Mouse (Mus musculus): ENCODE data around the gene Casp9.
A peak's percentile ranks its signal among the peaks of the same experiment; 100 is the strongest.

The Casp9 gene

GRCm38 (mm10) chr4:141781201-141781985 is 12.0 kb upstream of the Casp9 start:
- DNase-seq = no peak

- DNase-seq = no peak
Measured at GRCm38 (mm10) chr4:141784835-141785234, 8.6 kb upstream of the Casp9 start.

- DNase-seq = no peak
Measured at GRCm38 (mm10) chr4:141786141-141786540, 7.3 kb upstream of the Casp9 start.

GRCm38 (mm10) chr4:141787046-141787445 is 6.4 kb upstream of the Casp9 start:
- DNase-seq = no peak

- no peak for DNase-seq
Measured at GRCm38 (mm10) chr4:141787462-141787861, 6.0 kb upstream of the Casp9 start.

- peak; percentile 14 for DNase-seq
Measured at GRCm38 (mm10) chr4:141789564-141790218, 3.7 kb upstream of the Casp9 start.

DNA sequence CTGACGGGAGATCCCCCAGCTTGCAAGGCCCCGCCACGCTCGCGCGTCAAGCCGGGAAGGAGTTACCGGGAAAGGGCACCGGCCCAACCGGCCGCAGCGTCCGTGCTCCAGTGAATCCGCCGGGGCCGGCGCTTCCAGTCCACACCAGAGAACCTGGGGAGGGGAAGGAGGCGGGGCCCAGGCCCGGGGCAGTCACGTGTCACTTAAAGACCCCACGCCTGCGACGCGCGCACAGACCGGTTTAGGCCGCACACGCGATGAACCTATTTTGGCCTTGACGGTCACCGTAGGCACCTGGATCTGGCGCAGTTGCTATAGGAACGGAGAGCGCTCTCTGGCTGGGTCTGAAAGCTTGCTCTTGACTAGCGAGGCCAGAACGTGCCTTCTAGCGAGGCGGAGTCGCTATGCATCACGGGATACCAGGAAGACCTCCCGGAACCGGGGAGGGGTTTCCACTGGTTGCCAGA is 2.9 kb upstream of the Casp9 start, which contains the start of gene Dnajc16:
Dnajc16 (minus strand) TSS at position 408 of the 467 bp plus-strand sequence.
- DNase-seq = peak; percentile 96

GRCm38 (mm10) chr4:141791486-141791885 is 1.9 kb upstream of the Casp9 start:
- no peak for DNase-seq

DNA sequence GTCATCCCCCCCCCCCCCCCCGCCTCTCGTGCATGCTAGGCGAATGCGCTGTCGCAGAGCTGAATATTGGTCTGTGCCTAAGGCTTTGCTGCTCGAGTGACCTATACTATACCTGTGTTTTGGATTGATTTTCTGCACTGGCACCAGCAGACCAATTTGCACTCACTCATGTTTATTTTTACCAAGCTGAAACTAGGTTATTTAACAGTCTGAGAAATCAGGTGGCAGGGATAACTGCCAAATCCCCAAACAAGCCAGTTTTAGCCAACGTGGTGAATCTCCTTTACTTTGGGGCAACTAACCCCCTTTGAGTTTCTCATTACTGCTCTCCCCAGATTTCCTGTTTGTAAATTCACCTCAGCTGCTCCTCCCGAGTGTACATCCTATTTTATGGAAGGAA is 1.5 kb upstream of the Casp9 start:
- no peak for DNase-seq

DNA sequence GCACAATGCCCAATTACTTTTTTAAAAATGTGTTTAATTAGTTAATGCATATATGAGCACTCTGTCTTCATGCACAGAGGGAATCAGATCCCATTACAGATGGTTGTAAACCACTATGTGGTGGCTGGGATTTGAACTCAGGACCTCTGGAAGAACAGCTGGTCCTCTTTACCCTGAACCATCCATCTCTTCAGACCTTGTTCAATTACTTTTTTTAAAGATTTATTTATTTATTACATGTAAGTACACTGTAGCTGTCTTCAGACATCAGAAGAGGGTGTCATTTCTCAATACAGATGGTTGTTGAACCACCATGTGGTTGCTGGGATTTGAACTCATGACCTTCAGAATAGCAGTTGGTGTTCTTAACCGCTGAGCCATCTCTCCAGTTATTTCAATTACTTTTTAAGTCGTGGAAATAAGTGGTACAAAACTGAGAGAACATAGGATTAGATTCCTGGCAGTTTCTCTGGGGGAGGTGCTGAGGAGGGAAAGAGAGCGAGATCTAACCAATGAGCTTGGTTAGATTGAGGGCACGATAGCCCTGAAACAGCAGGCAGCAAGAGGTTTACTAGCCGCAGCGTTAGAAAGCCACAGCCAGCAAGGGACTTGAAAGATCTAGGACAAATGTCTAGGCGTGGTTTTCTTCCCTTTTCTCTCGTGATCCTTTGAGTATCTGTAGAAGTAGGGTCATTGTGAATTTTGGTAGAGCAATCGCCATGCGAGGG is 694 bp upstream of the Casp9 start:
- no peak for DNase-seq

DNA sequence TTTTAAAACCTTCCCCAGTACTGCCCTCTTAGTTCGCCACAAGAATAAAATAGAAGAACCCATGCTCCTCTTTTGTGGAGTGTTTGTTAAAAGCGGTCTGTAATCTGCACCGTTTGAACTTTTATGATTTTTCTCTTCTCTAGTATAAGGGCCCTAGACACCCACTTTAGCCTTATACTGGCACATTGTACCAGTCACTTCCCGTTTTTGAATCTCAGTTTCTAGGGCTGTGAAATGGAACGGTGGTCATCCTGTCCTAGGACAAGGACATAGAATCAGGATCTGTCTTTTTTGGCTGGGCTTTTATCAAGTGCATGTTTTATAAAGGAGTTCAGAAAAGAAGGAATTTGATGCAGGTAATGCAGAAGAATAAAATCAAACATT is 732 bp downstream of the Casp9 start:
- DNase-seq = no peak

GRCm38 (mm10) chr4:141796356-141796755 is 2.9 kb downstream of the Casp9 start:
- DNase-seq = no peak

DNA sequence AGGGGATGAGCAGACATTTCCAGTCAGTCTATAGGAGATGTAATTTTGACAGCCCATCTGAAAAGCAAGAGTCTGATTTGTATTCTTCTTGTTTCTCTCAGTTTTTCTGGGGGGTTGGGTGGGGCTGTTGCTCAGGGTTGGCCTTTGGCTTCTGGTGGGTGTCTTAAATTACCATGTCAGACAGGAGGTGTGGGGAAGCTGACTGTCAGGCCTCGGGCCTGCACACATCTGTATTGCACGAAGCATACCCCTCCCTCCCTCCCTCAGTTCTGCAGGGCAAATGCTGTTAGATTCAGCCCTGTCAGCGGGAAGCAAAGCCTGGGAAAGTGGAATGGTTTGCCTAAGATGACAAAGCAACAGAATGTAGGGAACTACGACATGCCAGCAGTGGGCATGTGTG is 3.5 kb downstream of the Casp9 start:
- no peak for DNase-seq

DNA sequence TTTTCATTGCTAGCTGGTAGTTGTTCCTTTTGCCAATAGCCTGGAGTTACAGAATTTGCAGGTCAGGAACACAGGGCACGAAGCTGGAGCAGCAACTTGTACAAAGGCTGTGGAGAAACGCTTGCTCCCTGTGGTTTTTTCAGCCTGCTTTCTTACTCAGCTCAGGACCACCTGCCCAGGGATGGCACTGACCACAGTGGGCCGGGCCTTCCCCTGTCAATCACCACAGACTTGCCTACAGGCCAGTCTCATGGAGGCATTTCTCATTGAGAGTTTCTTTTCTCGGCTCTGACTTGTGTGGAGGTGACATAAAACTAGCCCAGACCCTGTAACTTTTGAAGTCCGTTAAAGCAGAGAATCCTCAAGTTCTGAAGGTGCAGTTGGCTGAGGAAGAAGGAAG is 4.1 kb downstream of the Casp9 start:
- DNase-seq = no peak

DNA sequence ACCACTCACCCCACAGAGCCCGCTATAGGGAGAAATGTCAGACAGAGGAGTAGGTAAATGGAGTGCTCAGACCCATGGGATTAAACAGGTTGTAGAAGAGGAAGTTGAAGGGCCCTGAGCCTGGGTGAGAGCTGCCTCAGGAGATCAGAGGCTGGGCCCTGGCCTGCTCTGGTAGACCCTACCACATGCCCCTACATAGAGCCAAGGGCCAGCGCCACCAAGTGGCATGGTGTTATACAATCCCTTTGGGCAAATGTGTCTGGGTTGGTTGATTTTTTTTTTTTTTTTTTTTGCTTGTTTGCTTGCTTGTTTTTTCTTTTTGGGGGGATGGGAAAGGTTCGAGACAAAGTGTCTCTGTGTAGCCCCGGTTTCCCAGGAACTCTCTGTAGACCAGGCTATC is 10.7 kb downstream of the Casp9 start:
- DNase-seq = no peak

DNA sequence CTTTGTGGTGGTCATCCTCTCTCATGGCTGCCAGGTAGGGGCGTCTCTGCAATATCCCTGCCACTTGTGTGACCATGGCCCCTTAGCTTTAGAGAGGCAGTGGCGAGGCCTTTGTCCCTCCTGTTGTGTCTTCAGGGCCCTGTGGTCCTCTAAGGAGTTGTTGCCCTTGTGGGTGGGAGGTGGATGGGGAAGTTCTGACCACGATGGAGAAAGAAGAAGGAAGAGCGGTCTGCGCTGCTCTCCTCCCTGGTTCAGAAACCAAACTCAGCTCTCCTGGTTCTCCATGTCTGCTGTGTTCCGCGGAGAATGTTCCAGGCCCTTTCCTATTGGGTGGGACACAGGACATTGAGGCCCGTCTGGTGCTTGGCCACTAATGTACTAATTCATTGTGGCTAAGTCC is 12.5 kb downstream of the Casp9 start:
- DNase-seq = no peak

DNA sequence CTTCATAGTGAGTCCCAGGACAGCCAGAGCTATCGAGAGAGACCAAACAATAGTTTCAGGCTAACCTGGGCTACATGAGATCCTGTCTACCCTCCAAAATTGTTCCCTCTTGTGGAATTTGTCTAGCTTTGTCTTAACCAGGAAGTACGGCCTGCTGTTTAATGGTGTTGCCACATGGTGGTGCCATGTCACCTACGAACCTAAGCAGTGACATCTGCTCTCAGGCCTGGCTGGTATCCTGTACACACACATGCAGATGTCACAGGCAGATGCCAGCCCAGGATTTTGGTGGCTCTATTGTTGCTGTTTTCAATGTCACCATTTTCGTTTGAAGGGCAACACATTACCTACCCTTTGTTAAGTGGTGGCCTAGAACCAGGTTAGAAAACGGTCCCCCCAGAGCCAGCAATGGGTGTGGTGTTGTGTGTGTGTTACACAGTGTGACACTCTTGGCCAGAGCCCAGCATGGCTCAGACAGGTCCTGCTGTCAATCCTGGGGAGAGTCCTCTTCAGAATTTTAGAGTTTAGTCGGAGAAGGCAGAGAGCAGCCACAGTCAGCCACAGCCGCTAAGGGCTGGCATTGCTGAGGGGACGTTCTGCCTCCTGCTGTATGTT is 16.5 kb downstream of the Casp9 start:
- peak; percentile 52 for DNase-seq

DNA sequence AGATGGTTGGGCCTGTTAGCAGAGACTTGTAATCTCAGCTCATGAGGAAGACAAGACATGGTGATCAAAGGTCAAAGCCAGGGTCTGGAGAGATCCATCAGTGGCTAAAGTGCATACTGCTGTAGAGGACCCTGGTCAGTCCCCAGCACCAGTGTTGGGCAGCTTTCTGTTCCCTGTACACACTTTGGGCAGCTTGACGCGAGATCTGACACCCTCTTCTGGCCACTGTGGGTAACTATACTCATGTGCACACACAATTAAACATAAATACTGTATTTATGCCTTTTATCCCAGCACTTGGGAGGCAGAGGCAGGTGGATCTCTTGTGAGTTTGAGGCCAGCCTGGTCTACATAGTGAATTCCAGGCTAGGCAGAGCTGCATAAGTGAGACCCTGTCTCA is 17.6 kb downstream of the Casp9 start:
- no peak for DNase-seq

GRCm38 (mm10) chr4:141811375-141811774 is 18.0 kb downstream of the Casp9 start:
- DNase-seq = no peak

DNA sequence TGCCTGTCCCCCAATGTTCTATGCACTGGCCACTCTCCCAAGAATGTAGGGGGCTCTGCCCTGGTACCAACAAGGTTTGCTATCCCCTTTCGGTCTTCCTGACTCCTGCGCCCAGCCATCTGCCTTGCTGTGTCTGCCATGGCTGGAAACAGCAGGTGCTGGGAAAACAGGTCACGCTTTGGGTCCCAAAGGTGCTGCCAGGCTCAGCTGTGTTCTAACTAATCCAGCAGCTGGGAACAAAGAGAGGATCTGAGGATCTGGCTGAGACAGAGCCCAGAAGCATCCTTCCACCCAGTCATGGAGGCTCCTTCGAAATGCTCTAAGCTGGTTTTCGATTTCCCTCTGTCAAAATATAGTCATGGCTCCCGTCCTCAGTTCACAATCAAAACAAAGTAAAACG is 22.9 kb downstream of the Casp9 start:
- no peak for DNase-seq

DNA sequence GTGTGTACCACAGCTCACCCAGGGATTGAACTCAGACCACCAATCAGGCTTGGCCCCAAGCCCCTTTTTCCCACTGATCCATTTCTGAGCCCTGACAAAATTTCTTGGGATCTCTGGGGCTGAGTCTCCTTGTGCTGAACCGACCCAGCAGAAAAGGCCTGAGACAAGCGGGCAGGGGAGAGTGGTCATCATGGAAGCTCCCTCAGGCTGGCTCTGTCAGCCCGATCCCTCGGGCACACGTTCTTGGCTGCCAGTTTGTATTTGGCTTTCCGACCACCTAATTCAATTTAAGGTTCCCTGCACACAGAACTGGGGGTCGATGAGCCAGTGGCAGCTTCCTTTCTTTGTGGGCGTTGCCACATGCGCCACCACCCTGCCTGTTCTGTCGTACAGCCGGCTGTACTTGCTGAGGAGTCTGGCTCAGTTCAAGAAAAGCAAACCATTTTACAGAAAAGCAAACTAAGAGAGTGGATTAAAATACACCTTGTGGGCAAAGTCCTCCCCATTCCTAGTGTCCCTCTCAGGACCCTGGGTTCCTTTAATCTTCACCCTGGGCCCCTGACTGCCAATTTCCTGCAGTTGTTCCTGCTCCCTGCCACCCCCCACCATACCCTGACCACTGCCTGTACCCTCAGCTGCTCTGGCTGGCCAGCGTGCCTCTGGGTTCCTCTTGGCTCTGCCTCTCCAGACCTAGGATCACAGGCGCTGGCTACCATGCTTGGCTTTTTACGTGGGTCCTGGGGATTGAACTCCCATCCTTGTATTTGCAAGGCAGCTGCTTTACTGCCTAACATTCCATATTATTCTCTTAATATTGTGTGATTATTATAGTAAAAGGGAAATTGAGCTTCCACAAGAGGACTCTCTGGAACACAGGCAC is 23.6 kb downstream of the Casp9 start:
- no peak for DNase-seq

GRCm38 (mm10) chr4:141817706-141818105 is 24.3 kb downstream of the Casp9 start:
- DNase-seq = no peak

All from liver (tissue).